Mouse (Mus musculus): ENCODE results near the gene Gfm1.

DNA sequence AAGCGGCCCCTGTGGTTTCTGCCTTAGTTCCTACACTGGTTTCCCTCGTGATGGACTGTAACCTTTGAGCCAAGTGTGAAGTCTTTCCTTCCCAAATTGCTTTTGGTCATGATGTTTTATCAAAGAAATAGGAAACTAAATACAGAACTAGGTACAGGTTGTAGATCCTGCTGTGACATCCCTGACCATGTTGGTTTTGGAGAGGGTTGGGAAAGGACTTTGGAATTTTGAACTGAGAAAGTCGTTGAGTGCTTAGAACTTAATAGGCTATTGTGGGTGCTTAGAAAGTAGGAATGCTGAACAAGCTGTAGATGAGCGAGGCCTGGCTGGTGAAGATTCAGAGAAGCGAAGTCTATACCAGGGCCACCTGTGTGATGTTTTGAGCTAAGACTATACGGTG is 4.1 kb downstream of the Gfm1 start:
- TF ChIP-seq CTCF (IDR thresholded peaks at IDR 0.05; ENCODE audit: extremely low read depth, insufficient read depth, insufficient read length, insufficient replicate concordance) = no peak
- TF ChIP-seq POLR2A (IDR thresholded peaks at IDR 0.05; ENCODE audit: low read depth, low read length) = no peak
